Mouse (Mus musculus) frontal cortex, postnatal 14 days (tissue): Measurements from ENCODE around the gene Krtap9-1.
"Not testable (repeated sequence)": the region's sequence is repeated elsewhere in the genome, so short reads cannot be mapped to it uniquely, and the experiment has no call there.

Experiments used
- DNase-seq, 2 experiments: peaks; one replicate each; pipeline ENCODE4 v3.0.0; 2022; ENCODE audit warnings: low spot score in 2 of 2

Gene Krtap9-1

DNA sequence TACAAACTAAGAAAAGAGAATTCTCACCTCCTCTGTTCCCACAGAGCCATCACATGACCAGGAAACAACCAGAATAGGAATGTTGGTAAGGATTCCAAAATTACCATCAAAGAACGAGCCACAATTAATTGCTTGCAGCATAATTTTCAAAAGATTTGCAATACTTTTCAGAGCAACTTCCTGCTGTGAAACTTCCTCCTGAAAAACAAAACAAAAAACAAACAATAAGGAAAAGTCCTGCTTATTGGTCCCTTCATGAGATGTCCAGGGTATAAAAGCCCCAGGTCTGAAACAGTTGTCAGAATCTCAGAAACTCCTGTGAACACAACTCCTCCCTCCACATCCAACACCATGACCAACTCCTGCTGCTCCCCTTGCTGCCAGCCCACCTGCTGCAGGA, at the start of gene Krtap9-1:
TSS of gene Krtap9-1 (plus strand) at position 301 of the 400 bp plus-strand sequence.
- not testable (repeated sequence) for DNase-seq

DNA sequence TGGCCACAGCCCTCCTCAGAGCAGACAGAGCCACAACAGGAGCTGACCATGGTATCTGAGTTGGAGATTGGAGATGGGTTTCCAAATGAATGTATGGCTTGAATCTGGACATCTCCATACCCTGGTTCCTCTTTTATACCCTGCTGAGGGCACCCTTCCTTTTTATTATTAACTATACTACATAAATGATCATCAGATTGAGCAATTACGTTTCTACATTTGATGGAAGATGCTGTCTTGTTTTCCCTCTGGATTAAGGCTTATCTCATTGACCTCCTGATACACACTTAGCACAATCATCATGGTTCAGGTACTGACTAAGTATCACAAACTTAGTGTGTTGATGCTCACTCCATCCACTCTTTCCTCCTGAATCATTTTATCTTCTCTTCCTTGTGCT, 35.2 kb upstream of the Krtap9-1 start, which contains the start of gene 2300003K06Rik:
TSS of gene 2300003K06Rik (minus strand) at position 101 of the 400 bp plus-strand sequence.
- DNase-seq, result no peak

DNA sequence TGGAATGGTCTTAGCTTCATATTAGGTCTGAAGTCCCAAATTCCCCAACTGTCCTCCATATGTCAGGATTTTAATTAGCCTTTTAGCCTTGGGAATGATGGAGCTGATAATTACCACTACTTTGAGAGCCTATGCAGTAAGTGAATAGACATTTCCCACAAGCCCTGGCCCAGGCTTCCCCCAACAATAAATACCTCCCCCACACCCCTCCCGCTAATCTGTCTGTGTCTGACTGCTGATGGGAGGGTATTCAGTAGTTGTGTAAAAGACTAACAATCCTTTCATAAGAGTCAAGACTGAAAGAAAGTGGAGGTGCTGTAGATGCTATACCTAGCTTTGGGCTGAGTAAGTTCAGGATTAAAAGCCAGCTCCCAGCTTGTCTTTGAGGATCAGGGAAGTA, 31.0 kb upstream of the Krtap9-1 start:
- DNase-seq, result no peak

DNA sequence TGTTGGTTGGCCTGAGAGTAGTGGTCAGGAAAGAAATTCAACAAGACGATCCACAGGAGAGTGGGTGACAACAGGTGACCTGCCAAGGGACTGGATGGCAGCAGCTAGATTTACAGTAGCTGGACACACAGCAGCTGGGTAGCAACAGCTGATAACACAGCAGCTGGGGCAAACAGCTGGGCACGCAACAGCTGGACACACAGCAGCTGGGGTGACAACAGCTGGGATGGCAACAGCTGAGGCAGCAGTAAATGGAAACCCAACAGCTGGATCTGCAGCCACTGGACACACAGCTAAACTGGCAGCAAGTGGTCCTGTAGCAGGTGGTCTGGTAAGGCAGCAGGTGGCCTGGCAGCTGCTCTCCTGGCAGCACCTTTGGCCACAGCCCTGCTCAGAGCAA, 26.4 kb upstream of the Krtap9-1 start:
- no peak for DNase-seq

DNA sequence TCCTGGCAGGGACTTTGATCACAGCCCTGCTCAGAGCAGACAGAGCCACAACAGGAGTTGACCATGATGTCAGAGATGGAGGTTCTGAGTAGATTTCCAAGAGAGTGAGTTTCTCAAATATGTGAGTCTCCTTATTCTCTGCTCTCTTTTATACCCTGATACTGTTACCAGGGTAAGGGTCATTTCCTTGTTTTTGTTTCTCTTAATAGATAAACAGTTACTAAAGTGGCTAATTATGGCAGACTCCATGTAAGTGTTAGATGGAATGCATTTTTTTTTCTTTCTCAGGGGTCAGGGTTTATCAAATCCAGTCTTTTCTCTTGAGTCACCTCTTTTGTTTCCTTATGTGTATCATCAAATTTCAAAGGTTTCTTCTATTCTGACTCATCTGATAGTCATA, 21.7 kb upstream of the Krtap9-1 start, which contains the start of gene Krtap4-16:
TSS of gene Krtap4-16 (minus strand) at position 101 of the 400 bp plus-strand sequence.
- DNase-seq, result no peak

DNA sequence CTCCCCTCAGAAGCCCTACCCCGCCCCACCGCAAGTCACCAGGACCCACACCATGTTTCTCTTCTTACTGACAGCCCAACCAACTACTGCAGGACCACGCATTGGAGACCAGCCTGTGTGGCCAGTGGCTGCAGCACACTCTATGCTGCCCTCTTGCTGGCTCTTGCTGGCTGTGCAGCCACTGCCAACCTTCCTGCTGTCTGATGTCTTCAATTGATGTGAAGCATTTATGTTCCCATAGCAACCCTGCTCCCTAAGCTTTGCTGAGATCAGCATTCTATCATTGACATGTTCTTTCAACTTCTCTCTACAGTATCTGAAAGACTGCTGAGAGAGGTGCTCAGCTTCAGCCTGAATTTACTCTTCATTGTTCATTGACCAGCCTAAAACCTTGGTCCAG, 19.1 kb upstream of the Krtap9-1 start:
- DNase-seq, result no peak

DNA sequence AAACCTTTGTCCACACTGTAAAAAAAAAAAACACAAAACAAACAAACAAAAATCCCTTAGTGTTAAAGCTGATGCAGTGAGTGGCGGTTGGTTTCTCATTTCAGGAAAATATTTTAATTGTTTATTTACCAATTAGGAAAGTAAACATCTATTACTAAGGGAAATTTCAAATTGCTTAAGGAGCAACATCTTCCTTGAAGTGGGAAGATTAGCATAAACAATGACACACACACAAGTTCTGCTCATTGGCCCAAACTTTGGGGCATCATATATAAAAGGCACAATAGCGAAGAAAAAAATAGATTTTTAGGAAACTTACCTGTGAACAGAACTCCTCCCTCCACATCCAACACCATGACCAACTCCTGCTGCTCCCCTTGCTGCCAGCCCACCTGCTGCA, 15.6 kb upstream of the Krtap9-1 start, which contains the start of gene Gm11568:
TSS of gene Gm11568 (plus strand) at position 301 of the 400 bp plus-strand sequence.
- no peak for DNase-seq

DNA sequence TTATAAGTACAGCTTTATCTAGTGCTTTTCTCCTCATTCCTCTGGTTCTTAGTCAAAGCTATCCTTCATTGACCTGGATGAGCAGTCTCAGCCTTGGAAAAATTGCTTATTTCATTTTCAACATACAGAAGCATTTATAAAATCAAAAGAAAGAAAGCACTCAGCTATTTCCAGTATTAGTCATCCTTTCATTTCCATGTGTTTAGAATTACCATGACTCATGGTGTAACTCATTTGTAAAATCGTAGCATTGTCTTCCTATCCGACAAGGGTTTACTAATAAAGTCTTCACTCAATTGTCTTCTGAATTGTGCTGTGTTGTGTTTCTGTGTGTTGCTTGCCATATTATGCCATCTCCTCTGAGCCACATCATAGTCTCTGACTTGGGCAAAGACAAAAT, 14.4 kb upstream of the Krtap9-1 start:
- DNase-seq, result no peak

DNA sequence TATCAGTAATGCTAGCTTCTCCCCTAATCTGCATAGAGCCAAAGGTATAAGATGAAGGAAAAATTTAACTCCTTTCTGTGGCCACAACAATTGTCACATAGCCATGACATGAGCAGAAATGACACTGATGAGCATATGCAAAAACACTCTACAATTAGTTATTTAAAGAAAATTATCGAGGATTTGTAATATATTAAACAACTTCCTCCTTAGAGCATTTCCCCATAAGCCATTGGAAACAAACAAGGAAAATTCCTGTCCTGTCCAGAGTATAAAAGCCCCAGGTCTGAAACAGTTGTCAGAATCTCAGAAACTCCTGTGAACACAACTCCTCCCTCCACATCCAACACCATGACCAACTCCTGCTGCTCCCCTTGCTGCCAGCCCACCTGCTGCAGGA, 9.0 kb upstream of the Krtap9-1 start, which contains the start of gene Gm11559:
TSS of gene Gm11559 (plus strand) at position 301 of the 400 bp plus-strand sequence.
- not testable (repeated sequence) for DNase-seq

DNA sequence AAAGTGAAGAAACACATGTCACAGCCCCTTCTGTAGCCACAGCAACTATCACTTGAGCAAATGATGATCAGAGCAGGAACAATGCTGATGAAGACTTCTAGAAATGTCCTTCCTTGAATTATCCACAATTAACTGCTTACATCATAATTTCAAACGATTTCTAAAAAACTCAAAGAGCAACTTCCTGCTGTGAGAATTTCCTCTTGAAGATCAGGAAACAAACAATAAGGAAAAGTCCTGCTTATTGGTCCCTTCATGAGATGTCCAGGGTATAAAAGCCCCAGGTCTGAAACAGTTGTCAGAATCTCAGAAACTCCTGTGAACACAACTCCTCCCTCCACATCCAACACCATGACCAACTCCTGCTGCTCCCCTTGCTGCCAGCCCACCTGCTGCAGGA, 5.7 kb downstream of the Krtap9-1 start, which contains the start of gene Gm11567:
TSS of gene Gm11567 (plus strand) at position 301 of the 400 bp plus-strand sequence.
- DNase-seq, result not testable (repeated sequence)

DNA sequence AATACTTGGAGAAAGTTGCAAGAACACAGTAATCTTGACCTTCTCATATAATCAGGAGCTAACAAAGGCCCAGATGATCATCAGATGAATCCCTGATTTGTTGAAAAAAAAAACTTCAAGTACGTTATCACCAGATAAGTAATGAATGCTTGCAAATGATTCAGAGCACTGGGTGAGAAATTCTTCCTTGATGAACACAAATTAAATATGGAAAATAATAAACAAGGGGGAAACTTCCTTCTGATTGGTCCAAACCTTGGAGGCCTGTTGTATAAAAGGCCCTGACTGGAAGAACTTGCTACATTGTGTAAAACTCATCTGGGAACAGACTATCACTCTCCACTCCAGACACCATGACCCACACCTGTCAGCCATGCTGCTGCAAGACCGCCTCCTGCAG, 34.4 kb downstream of the Krtap9-1 start, which contains the start of gene Krtap31-1:
TSS of gene Krtap31-1 (plus strand) at position 301 of the 400 bp plus-strand sequence.
- no peak for DNase-seq

DNA sequence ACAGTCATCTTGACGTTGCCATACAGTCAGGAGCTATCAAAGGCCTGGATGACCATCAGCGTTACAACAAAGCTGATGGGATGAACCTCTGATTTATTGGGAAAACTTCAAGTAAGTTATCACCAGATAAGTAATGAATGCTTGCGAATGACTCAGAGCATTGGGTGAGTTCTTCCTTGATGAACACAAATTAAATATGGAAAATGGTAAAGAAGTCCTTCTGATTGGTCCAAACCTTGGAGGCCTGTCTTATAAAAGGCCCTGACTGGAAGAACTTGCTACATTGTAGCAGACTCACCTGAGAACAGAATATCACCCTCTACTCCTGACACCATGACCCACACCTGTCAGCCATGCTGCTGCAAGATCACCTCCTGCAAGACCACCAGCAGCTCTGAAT, 41.3 kb downstream of the Krtap9-1 start, which contains the start of gene Gm11565:
TSS of gene Gm11565 (plus strand) at position 301 of the 400 bp plus-strand sequence.
- DNase-seq, result no peak
